Mouse (Mus musculus) thymus, adult 2 months (tissue): ENCODE results near the gene Kcnq1.

Source experiments
- CTCF ChIP-seq: fragments of 200-500 bp; IDR thresholded peaks from 2 replicates; pipeline ENCODE4 v1.5.1; 2012; ENCODE audit warnings: mild to moderate bottlenecking, control low read depth, low read length, moderate library complexity, borderline replicate concordance; ENCODE audit not compliant: control insufficient read depth, poor library complexity, insufficient read depth; ENCODE audit errors: extremely low read depth
- POLR2A ChIP-seq: fragments of 200-500 bp; IDR thresholded peaks from 2 replicates; pipeline ENCODE4 v1.6.1; 2012; ENCODE audit warnings: mild to moderate bottlenecking, low read length, control low read depth, moderate library complexity; ENCODE audit not compliant: control insufficient read depth, poor library complexity, insufficient read depth; ENCODE audit errors: extremely low read depth

- no peak for TF ChIP-seq CTCF
- no peak for TF ChIP-seq POLR2A
Observed at GRCm38 (mm10) chr7:143069751-143070400, 36.3 kb upstream of the Kcnq1 start.
